Mouse (Mus musculus) CH12.LX (cell line): ENCODE results near the gene Sox11.

ENCODE experiments used
- CTCF ChIP-seq, 2 experiments: IDR thresholded peaks in 1 of 2; conservative IDR thresholded peaks in 1 of 2; 2 replicates each; pipeline ENCODE4 v1.5.1; 2011 to 2012; ENCODE audit warnings: low read depth in 2 of 2, low read length in 2 of 2, improper control_type of control experiment in 1 of 2, inconsistent platforms in 1 of 2, mild to moderate bottlenecking in 1 of 2, moderate library complexity in 1 of 2
- E2F4 ChIP-seq: IDR thresholded peaks from 2 replicates; pipeline ENCODE4 v1.6.1; 2011; ENCODE audit warnings: low read depth, low read length, improper control_type of control experiment; ENCODE audit not compliant: insufficient replicate concordance
- HCFC1 ChIP-seq: IDR thresholded peaks from 2 replicates; pipeline ENCODE4 v1.6.1; 2012; ENCODE audit warnings: low read depth, mild to moderate bottlenecking, inconsistent platforms, low read length, improper control_type of control experiment
- JUND ChIP-seq: conservative IDR thresholded peaks from 2 replicates; pipeline ENCODE4 v1.6.1; 2011; ENCODE audit warnings: low read depth, low read length, improper control_type of control experiment
- MAX ChIP-seq: IDR thresholded peaks from 2 replicates; pipeline ENCODE4 v1.6.1; 2011; ENCODE audit warnings: low read length, improper control_type of control experiment
- MEF2A ChIP-seq: IDR thresholded peaks from 2 replicates; pipeline ENCODE4 v1.6.1; 2014; ENCODE audit warnings: low read depth, mild to moderate bottlenecking, inconsistent platforms, low read length, improper control_type of control experiment, borderline replicate concordance
- MYC ChIP-seq: IDR thresholded peaks from 2 replicates; pipeline ENCODE4 v1.6.1; 2011; ENCODE audit warnings: low read depth, mild to moderate bottlenecking, improper control_type of control experiment, low read length
- NELFE ChIP-seq: IDR thresholded peaks from 2 replicates; pipeline ENCODE4 v1.6.1; 2011; ENCODE audit warnings: low read depth, low read length, improper control_type of control experiment
- POLR2A ChIP-seq: IDR thresholded peaks from 2 replicates; pipeline ENCODE4 v1.6.1; 2011; ENCODE audit warnings: low read depth, mild to moderate bottlenecking, improper control_type of control experiment, low read length
- SIN3A ChIP-seq: IDR thresholded peaks from 2 replicates; pipeline ENCODE4 v1.6.1; 2012; ENCODE audit warnings: low read length, improper control_type of control experiment, inconsistent platforms
- UBTF ChIP-seq: IDR thresholded peaks from 2 replicates; pipeline ENCODE4 v1.6.1; 2012; ENCODE audit warnings: low read depth, mild to moderate bottlenecking, inconsistent platforms, low read length, improper control_type of control experiment, moderate library complexity
- ZC3H11A ChIP-seq: IDR thresholded peaks from 2 replicates; pipeline ENCODE4 v1.6.1; 2012; ENCODE audit warnings: low read depth, mild to moderate bottlenecking, inconsistent platforms, low read length, improper control_type of control experiment

DNA sequence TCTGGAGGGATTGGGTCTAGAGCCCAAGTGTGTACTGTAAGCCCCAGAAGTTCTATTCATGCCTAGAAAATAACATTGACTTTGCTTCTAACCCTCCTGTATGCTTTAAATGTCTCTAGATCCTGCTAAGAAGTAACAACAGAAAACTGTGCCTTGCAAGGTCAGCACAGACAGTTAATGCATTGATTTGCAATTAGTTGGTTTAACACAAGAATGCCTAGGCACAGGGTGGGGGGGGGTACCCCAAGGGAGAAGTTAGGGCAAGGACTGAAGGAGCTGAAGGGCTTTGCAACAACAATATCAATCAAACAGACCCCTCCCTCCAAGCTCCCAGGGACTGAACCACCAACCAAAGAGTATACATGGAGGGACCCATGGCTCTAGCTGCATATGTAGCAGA is 47.1 kb upstream of the Sox11 start:
- no peak for TF ChIP-seq ZC3H11A
- TF ChIP-seq E2F4: no peak
- TF ChIP-seq CTCF (conservative IDR thresholded peaks at IDR 0.05 in 1 of 2, IDR thresholded peaks at IDR 0.05 in 1 of 2; ENCODE audit: low read depth in 2 of 2, low read length in 2 of 2): no peak
- no peak for TF ChIP-seq HCFC1
- no peak for TF ChIP-seq JUND
- TF ChIP-seq MAX: no peak
- TF ChIP-seq POLR2A: no peak
- no peak for TF ChIP-seq SIN3A
- TF ChIP-seq MEF2A: no peak
- TF ChIP-seq NELFE: no peak
- no peak for TF ChIP-seq MYC
- TF ChIP-seq UBTF: no peak
